Mouse (Mus musculus) liver, adult 2 months (tissue): Measurements from ENCODE around the gene Gm13289. TPM values are rescaled to one million over a fixed set of nuclear protein-coding genes. Genes with fewer than 3 reads are reported as not detected.
"Not testable (repeated sequence)": the region's sequence is repeated elsewhere in the genome, so short reads cannot be mapped to it uniquely, and the experiment has no call there.

Source experiments
- DNase-seq: peaks from one replicate; pipeline ENCODE4 v3.0.0-alpha.2; 2011; ENCODE audit warnings: low read depth, low spot score; ENCODE audit errors: extremely low read depth
- H3K27ac ChIP-seq: fragments of 200-500 bp; replicated peaks from 2 replicates; pipeline ENCODE4 v1.5.1; 2012; ENCODE audit warnings: low read depth, mild to moderate bottlenecking, control low read depth, inconsistent platforms, low read length; ENCODE audit not compliant: insufficient read depth
- H3K27me3 ChIP-seq: fragments of 200-500 bp; 2 replicates; pipeline ENCODE4 v1.6.1; 2012; ENCODE audit warnings: mild to moderate bottlenecking, moderate library complexity, low read length, inconsistent platforms; ENCODE audit not compliant: control insufficient read depth, insufficient read depth
- H3K36me3 ChIP-seq: fragments of 200-500 bp; 2 replicates; pipeline ENCODE4 v1.6.1; 2012; ENCODE audit warnings: low read length, inconsistent platforms; ENCODE audit not compliant: control insufficient read depth, insufficient read depth
- H3K4me1 ChIP-seq: fragments of 200-500 bp; 2 replicates; pipeline ENCODE4 v1.6.1; 2011; ENCODE audit warnings: low read length; ENCODE audit not compliant: control insufficient read depth, insufficient read depth
- H3K4me3 ChIP-seq: fragments of 200-500 bp; 2 replicates; pipeline ENCODE4 v1.5.1; 2011; ENCODE audit warnings: low read depth, mild to moderate bottlenecking, control low read depth, low read length, moderate library complexity; ENCODE audit not compliant: insufficient read depth
- H3K79me2 ChIP-seq: fragments of 200-500 bp; 2 replicates; pipeline ENCODE4 v1.6.1; 2012; ENCODE audit warnings: inconsistent platforms, mild to moderate bottlenecking, low read length, moderate library complexity; ENCODE audit not compliant: control insufficient read depth, insufficient read depth
- H3K9ac ChIP-seq: fragments of 200-500 bp; 2 replicates; pipeline ENCODE4 v1.6.1; 2012; ENCODE audit warnings: low read depth, mild to moderate bottlenecking, control low read depth, inconsistent platforms, low read length
- CTCF ChIP-seq: fragments of 200-500 bp; IDR thresholded peaks from 2 replicates; pipeline ENCODE4 v1.5.1; 2011; ENCODE audit warnings: low read depth, low read length, control low read depth
- POLR2A ChIP-seq: fragments of 200-500 bp; IDR thresholded peaks from 2 replicates; pipeline ENCODE4 v1.6.1; 2011; ENCODE audit warnings: low read length, control low read depth; ENCODE audit not compliant: insufficient read depth; ENCODE audit errors: extremely low read depth
- WGBS: fragments of 180-500 bp; shearing (Covaris S2); methylation state at CpG from one replicate; pipeline ENCODE4 v1.1.7; 2018; 5-methylcytosine and 5-hydroxymethylcytosine counted together
- polyA plus RNA-seq: library from polyadenylated mRNA; depleted of rRNA; stranded (reverse); fragments of >200 nt; gene quantifications from 2 replicates; pipeline ENCODE4 v1.2.3, GENCODE M21; 2012; rRNA removed
- total RNA-seq: library from RNA; depleted of rRNA; stranded (reverse); fragments of >200 nt; gene quantifications from 2 replicates; pipeline ENCODE4 v1.2.3, GENCODE M21; 2014; rRNA removed

Gm13289 gene
- total RNA-seq (not detected in 2 replicates), polyA plus RNA-seq (not detected in 2 replicates)

DNA sequence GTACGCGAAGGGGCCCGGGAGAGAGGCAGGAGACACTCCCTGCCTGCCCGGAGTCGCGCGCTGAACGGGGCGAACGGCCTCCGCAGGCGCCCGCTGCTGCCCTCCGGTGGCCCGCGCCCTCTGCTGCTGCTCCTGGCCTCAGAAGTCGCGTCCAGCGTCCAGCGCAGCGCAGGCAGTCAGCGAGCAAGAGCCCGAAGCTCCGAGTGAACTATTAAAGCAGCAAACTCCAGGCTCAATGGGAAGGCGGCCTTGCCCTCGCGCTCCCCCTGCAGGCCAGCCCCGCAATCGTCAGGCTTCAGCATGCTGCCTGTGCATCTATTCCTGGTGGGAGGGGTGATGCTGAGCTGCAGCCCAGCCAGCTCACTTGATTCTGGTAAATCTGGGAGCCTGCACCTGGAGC, at the start of gene Gm13289:
Gm13289 (plus strand) TSS at position 301 of the 400 bp plus-strand sequence.
- not testable (repeated sequence) for H3K79me2 ChIP-seq
- no CpG with 5 or more reads among the region's 29 CpGs for WGBS

DNA sequence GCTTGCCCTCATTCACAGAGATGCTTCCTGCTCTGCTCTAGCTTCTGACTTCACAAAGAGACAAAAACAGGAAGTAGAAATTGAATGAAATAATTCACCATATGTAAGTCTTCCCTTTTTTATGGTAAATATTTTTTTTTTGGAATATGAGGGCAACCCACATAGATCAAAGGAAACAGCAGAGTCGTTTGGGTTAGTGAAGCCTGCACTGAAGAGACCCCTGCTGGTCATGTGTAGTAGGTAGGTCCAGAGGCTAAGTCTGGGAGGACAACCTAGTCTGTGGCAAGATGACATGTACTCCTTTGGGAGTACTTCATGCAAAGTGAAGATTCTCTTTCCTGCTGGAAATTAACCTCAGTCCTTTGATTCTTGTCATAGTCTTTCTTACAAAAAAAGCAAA, 49.4 kb upstream of the Gm13289 start:
- WGBS = 0% methylated on average over 1 of the region's 1 CpGs
- peak; percentile 52 for DNase-seq
- TF ChIP-seq POLR2A (no peak), CTCF (peak; percentile 64; the same call in 1 of the 2 replicates)

More for the DNA sequence above, at the start of gene Gm13289:
- not testable (repeated sequence) for H3K4me1 ChIP-seq, H3K36me3 ChIP-seq, H3K9ac ChIP-seq, H3K4me3 ChIP-seq, H3K27ac ChIP-seq, DNase-seq, H3K27me3 ChIP-seq

DNA sequence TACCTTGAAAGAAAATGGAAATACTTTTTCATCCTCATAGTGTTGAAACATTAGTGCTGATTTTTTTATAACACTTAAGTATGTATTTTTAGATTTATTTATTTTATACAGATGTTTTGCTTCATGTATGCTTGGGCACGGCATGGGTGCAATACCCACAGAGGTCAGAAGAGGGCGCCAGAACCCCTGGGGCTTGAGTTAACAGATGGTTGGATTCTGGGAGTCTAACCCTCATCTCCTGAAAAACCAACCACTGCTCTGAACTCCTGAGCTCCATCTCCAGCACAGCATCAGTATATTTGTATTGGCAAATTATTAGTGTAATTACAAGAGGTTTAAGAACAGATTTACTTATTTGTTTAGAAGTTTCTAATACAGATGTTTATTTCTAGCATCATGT, 38.2 kb upstream of the Gm13289 start:
- TF ChIP-seq POLR2A (no peak), CTCF (peak; percentile 92)
- H3K36me3 ChIP-seq = no peaks in the 10 kb centered on the region
- no peaks in the 10 kb centered on the region for H3K27me3 ChIP-seq
- WGBS = 0% methylated on average over 2 of the region's 2 CpGs
- H3K9ac ChIP-seq = no peak overlapping the region
- peak; percentile 48 for DNase-seq
- H3K79me2 ChIP-seq = no peaks in the 10 kb centered on the region
- H3K4me3 ChIP-seq = no peak overlapping the region
- H3K27ac ChIP-seq = no peak overlapping the region
- H3K4me1 ChIP-seq = no peaks in the 10 kb centered on the region

More for the DNA sequence above, 49.4 kb upstream of the Gm13289 start:
- H3K27ac ChIP-seq = no peak overlapping the region
- no peaks in the 10 kb centered on the region for H3K36me3 ChIP-seq
- no peaks in the 10 kb centered on the region for H3K27me3 ChIP-seq
- H3K4me1 ChIP-seq = no peaks in the 10 kb centered on the region
- H3K79me2 ChIP-seq = no peaks in the 10 kb centered on the region
- no peak overlapping the region for H3K4me3 ChIP-seq
- no peak overlapping the region for H3K9ac ChIP-seq

DNA sequence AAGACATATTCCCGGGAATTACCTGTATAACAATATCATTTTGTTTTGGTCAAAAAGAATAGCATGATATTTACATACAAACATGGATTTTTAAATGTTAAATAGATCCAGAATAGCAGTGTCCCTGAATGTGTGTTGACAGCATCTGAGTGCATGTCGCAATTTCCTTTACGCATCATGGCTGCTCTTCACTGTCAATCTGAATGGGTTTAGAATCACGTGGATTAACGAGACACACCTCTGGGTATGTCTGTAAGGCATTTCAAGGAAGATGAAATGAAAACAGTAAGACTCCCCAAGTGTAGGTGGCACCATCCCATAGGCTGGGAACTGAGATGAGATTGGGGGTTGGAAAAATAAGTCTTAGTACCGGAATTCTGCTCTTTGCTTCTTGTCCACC, 37.7 kb upstream of the Gm13289 start:
- DNase-seq = no peak
- Histone ChIP-seq H3K36me3 (no peaks in the 10 kb centered on the region), H3K27me3 (no peaks in the 10 kb centered on the region), H3K4me3 (no peak overlapping the region), H3K79me2 (no peaks in the 10 kb centered on the region), H3K9ac (no peak overlapping the region), H3K4me1 (no peaks in the 10 kb centered on the region), H3K27ac (no peak overlapping the region)
- 79% methylated on average over 6 of the region's 6 CpGs for WGBS
- no peak for TF ChIP-seq CTCF
- TF ChIP-seq POLR2A = no peak

DNA sequence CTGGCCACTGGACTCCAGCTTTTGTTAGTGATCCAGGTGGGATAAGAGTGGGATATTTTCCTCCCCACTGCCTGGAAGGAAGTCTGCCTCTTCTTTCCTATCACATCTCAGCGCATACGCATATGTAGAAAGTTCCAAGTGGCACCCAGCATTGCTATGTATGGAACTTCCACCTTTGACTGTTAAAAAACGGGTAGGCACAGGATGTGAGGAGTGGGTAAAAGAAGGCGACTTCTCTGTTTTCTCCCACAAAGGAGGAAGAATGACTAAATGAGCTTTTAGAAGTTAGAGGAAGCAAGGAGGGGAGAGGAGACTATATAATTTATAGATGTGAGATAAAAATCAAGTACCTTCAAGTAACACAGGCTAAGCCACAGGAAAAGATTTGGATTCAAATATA, 35.3 kb upstream of the Gm13289 start:
- H3K4me1 ChIP-seq = no peaks in the 10 kb centered on the region
- no peak overlapping the region for H3K27ac ChIP-seq
- TF ChIP-seq CTCF = no peak
- no peak for TF ChIP-seq POLR2A
- H3K27me3 ChIP-seq = no peaks in the 10 kb centered on the region
- H3K9ac ChIP-seq = no peak overlapping the region
- WGBS = 85% methylated on average over 4 of the region's 4 CpGs
- no peaks in the 10 kb centered on the region for H3K79me2 ChIP-seq
- DNase-seq = no peak
- no peak overlapping the region for H3K4me3 ChIP-seq
- no peaks in the 10 kb centered on the region for H3K36me3 ChIP-seq

DNA sequence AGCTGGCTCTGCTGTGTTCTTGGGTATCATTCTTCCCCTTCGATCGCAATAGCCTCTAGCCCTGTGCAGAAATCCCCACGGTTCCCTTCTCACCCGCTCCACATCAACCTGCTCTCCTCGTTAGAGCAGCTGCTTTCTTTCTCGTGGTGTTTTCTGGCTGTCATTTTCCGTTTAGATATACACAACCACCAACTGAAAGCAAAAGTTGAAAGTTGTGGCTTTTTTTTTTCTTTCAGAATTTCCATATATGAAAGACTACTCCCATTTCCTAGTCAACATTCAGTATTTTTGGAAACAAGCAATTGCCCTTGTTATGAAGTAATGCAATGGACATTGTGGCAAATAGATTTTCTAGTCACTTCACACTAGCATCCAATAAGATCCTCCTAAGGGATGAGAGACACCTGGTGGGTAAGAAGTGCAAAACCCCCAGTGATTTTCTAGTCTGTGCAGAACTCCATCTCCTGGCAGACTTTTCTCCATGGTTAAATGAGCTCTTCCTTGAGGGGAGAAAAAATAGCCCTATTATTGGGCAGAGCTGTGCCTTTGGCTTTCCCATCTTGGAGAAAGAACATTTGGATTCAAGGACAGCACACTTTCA, 33.9 kb upstream of the Gm13289 start:
- no peaks in the 10 kb centered on the region for H3K27me3 ChIP-seq
- H3K36me3 ChIP-seq = no peaks in the 10 kb centered on the region
- no peak for DNase-seq
- TF ChIP-seq CTCF (no peak), POLR2A (no peak)
- H3K4me3 ChIP-seq = no peak overlapping the region
- no peak overlapping the region for H3K27ac ChIP-seq
- no peak overlapping the region for H3K9ac ChIP-seq
- 85% methylated on average over 7 of the region's 7 CpGs for WGBS
- H3K4me1 ChIP-seq = no peaks in the 10 kb centered on the region
- H3K79me2 ChIP-seq = no peaks in the 10 kb centered on the region
